Mouse (Mus musculus): Measurements from ENCODE around the gene St8sia1. TPM values are rescaled to one million over a fixed set of nuclear protein-coding genes. Genes with fewer than 3 reads are reported as not detected.
"Not testable (repeated sequence)": the region's sequence is repeated elsewhere in the genome, so short reads cannot be mapped to it uniquely, and the experiment has no call there.

Gene St8sia1
- polyA plus RNA-seq (2015; fragmentation: Nextera tagmentation; extraction: Ambion mirVana) = 4.2 and 4.8 TPM in 2 replicates

DNA sequence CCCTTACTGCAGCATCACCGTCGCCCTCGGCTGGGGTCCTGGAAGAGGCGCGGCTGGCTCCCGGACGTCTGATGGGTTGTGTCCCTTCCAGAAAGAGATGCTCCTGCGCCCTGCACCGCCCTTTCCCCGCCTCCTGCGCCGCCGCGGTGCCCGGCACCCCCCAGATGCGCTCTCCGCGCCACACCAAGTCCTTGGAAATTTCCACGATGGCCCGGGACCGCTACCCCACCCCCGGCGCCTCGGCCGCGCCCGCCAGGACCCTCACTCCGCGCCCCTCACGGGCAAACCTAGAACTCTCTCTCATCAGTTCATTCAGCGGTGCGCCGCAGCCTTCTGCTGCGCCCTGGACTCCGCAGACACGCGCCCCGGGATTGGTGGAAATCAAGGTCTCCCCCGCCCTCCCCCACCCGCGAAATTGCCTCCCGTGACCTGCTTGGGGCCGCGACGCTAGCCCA lies at the start of gene St8sia1:
St8sia1 (minus strand) TSS at position 377 of the 455 bp plus-strand sequence.
- H3K27ac ChIP-seq = peak within 1 kb of the TSS; percentile 96
- peaks cover 32% of the 10 kb centered on the region for H3K4me1 ChIP-seq
- peaks cover 3% of the 10 kb centered on the region; the same call in 1 of the 2 replicates for H3K36me3 ChIP-seq (ENCODE audit: poor library complexity, severe bottlenecking)
- under 1% methylated on average over 39 of the region's 45 CpGs for WGBS
- peak within 1 kb of the TSS; percentile 69 for H3K4me3 ChIP-seq
- peak; percentile 75 for ATAC-seq
- H3K27me3 ChIP-seq = no peaks in the 10 kb centered on the region
- H3K9ac ChIP-seq = peak within 1 kb of the TSS; percentile 84
- no peaks in the 10 kb centered on the region for H3K9me3 ChIP-seq (replicated peaks)
- H3K4me2 ChIP-seq = peak within 1 kb of the TSS; percentile 75

DNA sequence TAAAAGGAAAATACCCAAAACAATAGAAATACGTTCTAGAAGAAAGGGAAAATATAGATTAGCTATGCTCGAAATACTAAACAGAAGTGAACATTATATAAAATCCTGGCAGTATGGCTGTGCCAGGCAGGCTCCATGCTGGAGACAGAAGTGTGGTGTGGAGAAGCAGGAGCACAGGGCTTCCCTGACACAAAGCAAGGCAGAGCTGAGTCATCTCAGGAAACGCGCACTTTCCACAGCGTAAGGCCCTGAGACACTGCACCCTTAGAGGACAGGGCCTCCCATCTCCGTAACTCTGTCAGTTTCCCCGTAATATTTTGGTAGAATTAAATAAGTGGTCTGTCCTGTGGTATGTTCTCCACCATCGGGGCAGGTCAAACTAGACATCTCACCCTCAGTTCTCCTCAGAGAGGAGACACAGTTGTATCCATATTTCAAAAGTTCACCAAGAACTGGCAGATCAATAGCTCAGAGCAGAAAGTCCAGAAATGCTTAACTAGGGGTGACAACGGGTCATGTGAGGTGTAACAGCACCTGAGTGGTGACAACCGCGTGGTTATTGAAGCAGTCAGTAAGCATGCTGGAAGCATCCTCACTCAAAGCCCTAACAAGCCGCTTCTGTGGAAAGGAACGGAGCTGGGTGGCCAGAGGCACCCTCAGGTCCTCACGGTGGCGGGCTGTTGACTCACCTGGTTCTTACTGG lies 48.4 kb upstream of the St8sia1 start:
- no peak overlapping the region for H3K4me2 ChIP-seq
- H3K4me3 ChIP-seq = no peak overlapping the region
- no peak overlapping the region for H3K9ac ChIP-seq
- no peak for ATAC-seq
- no peaks in the 10 kb centered on the region for H3K27me3 ChIP-seq
- H3K36me3 ChIP-seq (ENCODE audit: poor library complexity, severe bottlenecking) = peaks cover 59% of the 10 kb centered on the region
- no peaks in the 10 kb centered on the region for H3K9me3 ChIP-seq (replicated peaks)
- no peak overlapping the region for H3K27ac ChIP-seq
- WGBS = 94% methylated on average over 15 of the region's 15 CpGs
- H3K4me1 ChIP-seq = no peaks in the 10 kb centered on the region

GRCm38 (mm10) chr6:143008865-143009264 lies 44.6 kb upstream of the St8sia1 start:
- H3K9ac ChIP-seq = no peak overlapping the region
- no peak overlapping the region for H3K27ac ChIP-seq
- ATAC-seq = no peak
- peaks cover 49% of the 10 kb centered on the region for H3K36me3 ChIP-seq (ENCODE audit: poor library complexity, severe bottlenecking)
- 88% methylated on average over 5 of the region's 5 CpGs for WGBS
- H3K9me3 ChIP-seq (replicated peaks) = no peaks in the 10 kb centered on the region
- no peak overlapping the region for H3K4me2 ChIP-seq
- no peaks in the 10 kb centered on the region for H3K27me3 ChIP-seq
- no peaks in the 10 kb centered on the region for H3K4me1 ChIP-seq
- H3K4me3 ChIP-seq = no peak overlapping the region

DNA sequence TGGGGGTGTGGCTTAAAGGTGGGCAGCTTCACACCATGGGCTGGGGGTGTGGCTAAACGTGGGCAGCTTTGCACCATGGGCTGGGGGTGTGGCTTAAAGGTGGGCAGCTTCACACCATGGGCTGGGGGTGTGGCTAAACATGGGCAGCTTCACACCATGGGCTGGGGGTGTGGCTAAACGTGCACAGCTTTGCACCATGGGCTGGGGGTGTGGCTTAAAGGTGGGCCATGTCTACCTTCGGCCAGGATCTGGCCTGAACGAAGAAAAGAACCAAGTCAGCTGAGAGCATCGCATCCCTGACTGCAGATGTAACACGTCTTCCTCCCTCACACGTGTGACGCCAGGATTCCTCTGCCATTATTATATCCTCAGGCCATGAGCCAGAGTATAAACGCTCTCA lies 41.0 kb upstream of the St8sia1 start:
- not testable (repeated sequence) for H3K4me1 ChIP-seq; H3K9ac ChIP-seq; H3K4me2 ChIP-seq; H3K27me3 ChIP-seq; H3K4me3 ChIP-seq; ATAC-seq; H3K27ac ChIP-seq; H3K9me3 ChIP-seq (replicated peaks)
- peaks cover 17% of the 10 kb centered on the region for H3K36me3 ChIP-seq (ENCODE audit: poor library complexity, severe bottlenecking)
- WGBS = 91% methylated on average over 9 of the region's 9 CpGs

DNA sequence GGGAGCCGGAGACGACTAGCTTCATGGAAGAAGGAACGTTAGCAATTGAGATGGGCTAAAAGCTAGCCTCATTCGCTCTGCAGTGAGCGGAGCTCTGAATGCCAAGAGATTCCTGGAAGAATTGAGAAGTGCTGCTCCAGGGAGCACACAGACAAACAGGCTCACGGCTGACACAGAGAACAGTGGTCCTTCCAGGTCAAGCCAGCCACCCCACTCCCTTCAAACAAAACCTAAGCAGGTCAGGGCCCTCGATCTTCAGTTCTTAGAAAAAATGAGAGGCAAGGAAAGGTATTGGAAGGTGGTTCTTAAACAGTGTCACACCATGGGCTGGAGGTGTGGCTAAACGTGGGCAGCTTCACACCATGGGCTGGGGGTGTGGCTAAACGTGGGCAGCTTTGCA lies 40.5 kb upstream of the St8sia1 start:
- H3K27me3 ChIP-seq = no peaks in the 10 kb centered on the region
- no peaks in the 10 kb centered on the region for H3K9me3 ChIP-seq (replicated peaks)
- no peak overlapping the region for H3K9ac ChIP-seq
- H3K27ac ChIP-seq = no peak overlapping the region
- peaks cover 13% of the 10 kb centered on the region for H3K36me3 ChIP-seq (ENCODE audit: poor library complexity, severe bottlenecking)
- no peak for ATAC-seq
- no peaks in the 10 kb centered on the region for H3K4me1 ChIP-seq
- no peak overlapping the region for H3K4me3 ChIP-seq
- 79% methylated on average over 9 of the region's 9 CpGs for WGBS
- H3K4me2 ChIP-seq = no peak overlapping the region

DNA sequence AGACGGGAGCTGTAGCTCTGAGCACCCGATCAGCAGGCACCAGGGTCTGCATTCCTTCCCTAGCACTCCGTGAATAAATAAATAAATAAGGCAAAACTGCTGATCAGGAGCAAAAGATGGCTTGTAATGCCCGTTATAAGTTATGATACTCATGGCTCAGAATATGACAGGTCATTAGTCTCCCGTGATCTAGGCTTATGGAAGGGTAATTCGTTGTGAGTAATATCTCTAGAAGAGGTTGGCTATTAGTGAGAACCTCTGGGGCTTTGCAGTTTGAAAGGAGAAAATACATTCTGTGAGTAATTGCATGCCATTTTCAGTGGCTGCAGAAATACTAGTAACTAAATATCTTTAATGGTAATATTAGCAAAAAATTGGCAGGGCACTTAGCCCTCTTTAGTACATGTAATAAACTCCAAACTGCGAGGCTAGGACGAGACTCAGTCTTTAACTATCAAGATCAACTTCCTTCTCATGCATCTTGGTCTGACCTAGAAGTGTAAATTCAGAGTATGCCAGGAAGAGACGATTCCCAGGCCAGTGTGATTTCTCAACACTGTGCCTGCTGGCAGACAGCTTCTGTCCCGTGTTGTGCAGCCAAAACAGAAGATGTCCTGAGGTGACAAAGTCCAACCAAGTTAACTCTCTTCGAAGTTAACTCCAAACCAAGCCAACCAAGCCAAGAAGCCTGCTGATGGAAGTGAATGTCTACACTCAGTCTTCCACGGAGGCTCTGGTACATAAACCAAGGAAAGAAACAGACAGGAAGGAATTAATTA lies 34.2 kb upstream of the St8sia1 start:
- no peaks in the 10 kb centered on the region for H3K27me3 ChIP-seq
- H3K9me3 ChIP-seq (replicated peaks) = no peaks in the 10 kb centered on the region
- WGBS = 86% methylated on average over 12 of the region's 12 CpGs
- H3K27ac ChIP-seq = no peak overlapping the region
- H3K4me1 ChIP-seq = peaks cover 14% of the 10 kb centered on the region
- no peak overlapping the region for H3K4me2 ChIP-seq
- H3K4me3 ChIP-seq = no peak overlapping the region
- no peaks in the 10 kb centered on the region for H3K36me3 ChIP-seq (ENCODE audit: poor library complexity, severe bottlenecking)
- ATAC-seq = no peak
- H3K9ac ChIP-seq = no peak overlapping the region

DNA sequence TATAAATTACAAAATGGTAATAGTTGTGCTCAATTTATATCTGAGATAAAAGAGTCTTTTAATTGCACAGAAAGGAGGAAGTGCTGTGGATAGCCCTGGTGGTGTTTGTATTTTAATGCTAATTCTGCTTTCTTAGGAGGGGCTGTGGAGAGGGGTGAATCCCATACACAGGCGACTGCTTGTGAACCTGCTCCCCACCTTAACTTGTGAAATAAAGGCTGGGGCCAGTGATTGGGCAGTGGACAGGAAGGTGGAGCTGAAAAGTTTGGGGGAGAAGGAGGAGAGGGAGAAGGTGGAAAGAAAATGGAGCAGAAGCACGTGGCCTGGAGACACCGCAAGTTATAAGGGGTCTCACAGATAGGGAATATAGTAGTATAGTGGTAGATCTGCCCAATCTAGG lies 32.6 kb upstream of the St8sia1 start:
- Histone ChIP-seq H3K9me3 (replicated peaks) (no peaks in the 10 kb centered on the region), H3K27ac (no peak overlapping the region), H3K36me3 (ENCODE audit: poor library complexity, severe bottlenecking) (no peaks in the 10 kb centered on the region), H3K9ac (no peak overlapping the region), H3K4me1 (peaks cover 18% of the 10 kb centered on the region), H3K27me3 (peaks cover 12% of the 10 kb centered on the region), H3K4me2 (no peak overlapping the region), H3K4me3 (no peak overlapping the region)
- WGBS = 80% methylated on average over 3 of the region's 3 CpGs
- no peak for ATAC-seq

DNA sequence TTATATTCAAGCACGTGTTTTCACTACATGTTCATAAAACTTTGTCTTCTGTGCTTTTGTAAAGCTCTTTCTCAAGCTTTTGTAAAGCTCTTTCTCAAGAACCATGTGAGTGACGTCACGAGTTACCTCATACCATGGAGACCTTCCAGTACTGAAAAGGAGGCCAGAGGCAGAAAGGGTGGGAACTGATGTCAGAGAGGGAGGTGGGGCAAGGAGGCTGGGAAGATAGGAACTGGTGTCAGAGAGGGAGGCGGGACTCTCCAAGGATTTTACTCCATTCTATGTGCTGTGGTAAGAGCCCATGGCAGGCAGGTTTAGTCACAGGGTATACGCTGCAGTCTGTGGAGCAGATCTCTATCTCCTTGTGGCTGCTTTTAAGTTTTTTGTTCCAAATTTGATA lies 31.3 kb upstream of the St8sia1 start:
- 52% methylated on average over 5 of the region's 5 CpGs for WGBS
- ATAC-seq = peak; percentile 33; the same call in 1 of the 2 replicates
- H3K27me3 ChIP-seq = peaks cover 20% of the 10 kb centered on the region

GRCm38 (mm10) chr6:142994821-142995220 lies 30.6 kb upstream of the St8sia1 start:
- H3K4me3 ChIP-seq = no peak overlapping the region
- H3K27ac ChIP-seq = no peak overlapping the region
- H3K9me3 ChIP-seq (replicated peaks) = no peaks in the 10 kb centered on the region
- no peak overlapping the region for H3K9ac ChIP-seq
- ATAC-seq = peak; percentile 77
- no peaks in the 10 kb centered on the region for H3K36me3 ChIP-seq (ENCODE audit: poor library complexity, severe bottlenecking)
- H3K4me2 ChIP-seq = no peak overlapping the region
- WGBS = 27% methylated on average over 7 of the region's 7 CpGs
- H3K4me1 ChIP-seq = peaks cover 19% of the 10 kb centered on the region
- H3K27me3 ChIP-seq = peaks cover 24% of the 10 kb centered on the region

More for the DNA sequence above, 31.3 kb upstream of the St8sia1 start:
- no peak overlapping the region for H3K4me3 ChIP-seq
- no peak overlapping the region for H3K4me2 ChIP-seq
- no peak overlapping the region for H3K27ac ChIP-seq
- H3K4me1 ChIP-seq = peaks cover 19% of the 10 kb centered on the region
- H3K36me3 ChIP-seq (ENCODE audit: poor library complexity, severe bottlenecking) = no peaks in the 10 kb centered on the region
- H3K9ac ChIP-seq = no peak overlapping the region
- no peaks in the 10 kb centered on the region for H3K9me3 ChIP-seq (replicated peaks)

- Histone ChIP-seq H3K27me3 (peaks cover 24% of the 10 kb centered on the region), H3K9ac (no peak overlapping the region), H3K4me3 (no peak overlapping the region), H3K36me3 (ENCODE audit: poor library complexity, severe bottlenecking) (no peaks in the 10 kb centered on the region), H3K4me1 (peaks cover 19% of the 10 kb centered on the region), H3K27ac (no peak overlapping the region), H3K9me3 (replicated peaks) (no peaks in the 10 kb centered on the region), H3K4me2 (no peak overlapping the region)
- WGBS = 33% methylated on average over 14 of the region's 14 CpGs
- ATAC-seq = 0 out of 2 replicates have a peak, but pooled peaks have one; percentile 16
These were observed 29.8 kb upstream of the St8sia1 start for GRCm38 (mm10) chr6:142993705-142994698.

DNA sequence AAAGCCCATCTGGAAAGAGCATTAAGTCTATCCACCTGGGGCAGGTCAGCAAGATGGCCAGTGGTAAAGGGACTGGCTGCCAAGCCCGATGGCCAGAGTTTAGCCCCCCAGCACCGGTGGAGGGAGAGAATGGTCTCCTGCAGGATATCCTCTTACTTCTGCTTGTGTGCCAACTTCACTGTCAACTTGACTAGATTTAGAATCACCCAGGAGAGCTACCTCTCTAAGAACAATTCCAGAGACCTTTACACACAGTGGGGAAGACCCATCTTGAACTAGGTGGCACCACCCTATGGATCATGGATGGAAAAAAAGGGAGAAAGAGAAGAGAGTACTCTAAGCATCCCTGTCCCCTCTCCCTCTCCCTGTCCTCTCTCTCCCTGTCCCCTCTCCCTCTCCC lies 28.7 kb upstream of the St8sia1 start:
- Histone ChIP-seq H3K9ac (no peak overlapping the region), H3K4me2 (no peak overlapping the region), H3K4me3 (no peak overlapping the region), H3K4me1 (peaks cover 19% of the 10 kb centered on the region), H3K27me3 (peaks cover 24% of the 10 kb centered on the region), H3K27ac (no peak overlapping the region), H3K9me3 (replicated peaks) (no peaks in the 10 kb centered on the region), H3K36me3 (ENCODE audit: poor library complexity, severe bottlenecking) (no peaks in the 10 kb centered on the region)
- ATAC-seq = no peak
- WGBS = 82% methylated on average over 2 of the region's 2 CpGs
